Comparison of ENCODE assay signal across 12 mouse cellular contexts in the genomic region with DNA sequence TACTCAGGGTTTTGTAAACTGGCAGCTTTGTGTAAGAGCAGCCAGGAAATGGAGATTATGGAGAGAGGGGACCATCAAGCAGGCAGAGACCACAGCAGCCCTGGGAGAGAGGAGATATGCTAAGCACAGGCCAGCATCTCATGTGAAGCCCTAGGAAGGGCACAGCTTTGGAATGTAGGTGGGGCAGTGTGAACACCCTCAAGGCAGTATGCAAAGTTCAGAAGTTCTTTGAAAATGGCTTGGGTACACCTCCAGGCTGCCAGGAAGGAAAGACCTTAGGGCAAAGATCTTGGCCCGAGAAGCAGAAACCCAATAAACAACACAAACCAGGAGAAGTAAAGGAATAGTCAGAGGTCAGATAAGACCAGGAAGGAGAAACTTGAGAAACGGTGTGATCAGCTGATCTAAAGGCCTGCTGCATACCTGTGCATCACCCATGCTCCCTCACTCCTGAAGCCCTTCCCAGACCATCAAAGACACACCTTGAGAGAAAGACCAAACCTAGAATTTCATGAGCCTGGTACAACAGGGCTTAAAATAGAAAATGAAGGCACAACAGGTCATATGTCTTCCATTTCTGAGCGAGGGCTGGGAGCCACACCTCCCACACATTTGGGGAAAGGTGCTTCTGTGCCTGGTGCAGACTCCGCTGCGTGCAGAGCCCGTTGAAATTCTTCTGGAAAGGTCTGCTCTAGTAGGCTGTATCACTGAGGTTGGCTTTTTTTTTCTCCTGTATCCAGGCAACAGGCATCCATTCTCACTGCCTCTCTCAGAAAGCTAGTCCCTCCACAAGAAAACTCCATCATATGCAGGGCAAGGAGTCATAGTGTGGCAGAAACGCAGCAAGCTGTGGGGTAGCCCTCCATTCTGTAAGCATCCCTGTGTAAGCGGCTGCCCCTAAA. TPM values are rescaled to one million over a fixed set of nuclear protein-coding genes. Genes with fewer than 3 reads are reported as not detected.
DNase-seq lines count a peak whose midpoint lies in the region; ATAC-seq and TF ChIP-seq lines count a peak whose summit lies in the region.
"Had no signal": no experiment of that assay in that cellular context is flagged by ENCODE, and none has a peak within 500 bp of the region (broad histone marks: within the 10 kb centered on the region; RNA-seq: fewer than 3 reads in every experiment).

No protein-coding gene starts in this region.

- peak; percentile 17 for DNase-seq in kidney, adult 2 months
- DNase-seq in kidney, postnatal 4 days, result no peak
- DNase-seq in midbrain, postnatal 0 days (ENCODE audit: low spot score), result no peak
- no peak for DNase-seq in midbrain, embryonic 10.5 days (ENCODE audit: low spot score)
- DNase-seq in thymus, postnatal 0 days (ENCODE audit: low spot score), result no peak
- DNase-seq: retina, postnatal 1 day had no signal

- no peak overlapping the region for H3K4me3 ChIP-seq in kidney, adult 2 months (ENCODE audit: insufficient read depth, low read depth, low read length)
- H3K4me3 ChIP-seq in midbrain, postnatal 0 days (ENCODE audit: low read depth, low read length), result no peak overlapping the region
- no peak overlapping the region for H3K4me3 ChIP-seq in midbrain, embryonic 10.5 days
- no peak overlapping the region for H3K4me3 ChIP-seq in intestine, embryonic 16.5 days (ENCODE audit: low read length)
- no peak overlapping the region for H3K4me3 ChIP-seq in small intestine, adult 2 months (ENCODE audit: low read depth, low read length)
- H3K4me3 ChIP-seq: erythroblast, embryonic 14.5 days; limb, embryonic 13.5 days; myocyte had no signal

- no peak overlapping the region for H3K27ac ChIP-seq in kidney, adult 2 months (ENCODE audit: insufficient read depth, low read depth, low read length)
- peak overlapping the region; percentile 18; the same call in 1 of the 2 replicates for H3K27ac ChIP-seq in midbrain, postnatal 0 days (ENCODE audit: low read depth, low read length)
- H3K27ac ChIP-seq in midbrain, embryonic 10.5 days (replicated peaks), result no peak overlapping the region
- no peak overlapping the region for H3K27ac ChIP-seq in intestine, embryonic 16.5 days (ENCODE audit: low read length)
- H3K27ac ChIP-seq in small intestine, adult 2 months (ENCODE audit: insufficient read depth, low read depth, low read length), result peak overlapping the region; percentile 1; the same call in 1 of the 2 replicates
- H3K27ac ChIP-seq: limb, embryonic 13.5 days had no signal

- no peak for TF ChIP-seq CTCF in kidney, adult 2 months (conservative IDR thresholded peaks at IDR 0.05; ENCODE audit: insufficient read depth, insufficient read length, low read depth, low read length)
- TF ChIP-seq CTCF in midbrain, postnatal 0 days (IDR thresholded peaks at IDR 0.05), result no peak
- TF ChIP-seq CTCF in small intestine, adult 2 months (IDR thresholded peaks at IDR 0.05; ENCODE audit: extremely low read depth, insufficient read length, insufficient replicate concordance, low read depth, low read length), result no peak

- no peak overlapping the region for H3K9ac ChIP-seq in midbrain, postnatal 0 days (replicated peaks; ENCODE audit: low read length, poor library complexity, severe bottlenecking)
- no peak overlapping the region for H3K9ac ChIP-seq in intestine, embryonic 16.5 days (ENCODE audit: low read depth, low read length)
- H3K9ac ChIP-seq: limb, embryonic 13.5 days had no signal

- ATAC-seq in midbrain, postnatal 0 days (ENCODE audit: low FRiP score), result no peak
- peak; percentile 85 for ATAC-seq in intestine, embryonic 16.5 days
- ATAC-seq: activated CD4-positive, CD25-positive, alpha-beta regulatory T cell, adult 4 months had no signal

- no peaks in the 10 kb centered on the region for H3K27me3 ChIP-seq in kidney, adult 2 months (replicated peaks; ENCODE audit: control insufficient read depth, insufficient read depth, low read length)
- H3K27me3 ChIP-seq in midbrain, postnatal 0 days (ENCODE audit: insufficient read depth, low read length), result no peaks in the 10 kb centered on the region
- no peaks in the 10 kb centered on the region for H3K27me3 ChIP-seq in midbrain, embryonic 10.5 days (ENCODE audit: low read depth, poor library complexity, severe bottlenecking)
- no peaks in the 10 kb centered on the region for H3K27me3 ChIP-seq in intestine, embryonic 16.5 days (replicated peaks; ENCODE audit: control insufficient read depth, insufficient read depth, low read length)
- no peaks in the 10 kb centered on the region for H3K27me3 ChIP-seq in small intestine, adult 2 months (ENCODE audit: control insufficient read depth, insufficient read depth, low read length)
- H3K27me3 ChIP-seq: limb, embryonic 13.5 days had no signal

- no peak for TF ChIP-seq POLR2A in kidney, adult 2 months (IDR thresholded peaks at IDR 0.05; ENCODE audit: low read depth, low read length)
- no peak for TF ChIP-seq POLR2A in small intestine, adult 2 months (IDR thresholded peaks at IDR 0.05; ENCODE audit: low read depth, low read length)

- H3K4me1 ChIP-seq in kidney, adult 2 months (ENCODE audit: control insufficient read depth, insufficient read depth, low read length), result no peaks in the 10 kb centered on the region
- H3K4me1 ChIP-seq in midbrain, postnatal 0 days (ENCODE audit: insufficient read depth, low read length), result no peaks in the 10 kb centered on the region
- H3K4me1 ChIP-seq in midbrain, embryonic 10.5 days, result no peaks in the 10 kb centered on the region
- peaks cover 5% of the 10 kb centered on the region; the same call in 1 of the 2 replicates for H3K4me1 ChIP-seq in intestine, embryonic 16.5 days (ENCODE audit: control insufficient read depth, insufficient read depth, low read length)
- peaks cover 10% of the 10 kb centered on the region for H3K4me1 ChIP-seq in small intestine, adult 2 months (ENCODE audit: control insufficient read depth, insufficient read depth, insufficient read length, low read length)

- 55% methylated on average over 8 of the region's 8 CpGs for WGBS in kidney, adult 2 months
- WGBS in midbrain, postnatal 0 days, result 69% methylated on average over 8 of the region's 8 CpGs
- WGBS in midbrain, embryonic 10.5 days, result 80% methylated on average over 8 of the region's 8 CpGs
- WGBS in intestine, embryonic 16.5 days, result 59% methylated on average over 8 of the region's 8 CpGs
- WGBS in small intestine, adult 2 months, result 64% methylated on average over 8 of the region's 8 CpGs

- no peak overlapping the region for H3K4me2 ChIP-seq in midbrain, postnatal 0 days (ENCODE audit: low read depth, low read length, poor library complexity, severe bottlenecking)
- no peak overlapping the region for H3K4me2 ChIP-seq in intestine, embryonic 16.5 days (ENCODE audit: low read depth, low read length)
- H3K4me2 ChIP-seq: limb, embryonic 13.5 days had no signal

- H3K36me3 ChIP-seq in kidney, adult 2 months (ENCODE audit: control insufficient read depth, insufficient read depth, low read length), result peaks cover 9% of the 10 kb centered on the region
- H3K36me3 ChIP-seq in midbrain, postnatal 0 days (ENCODE audit: insufficient read depth, low read length), result peaks cover 29% of the 10 kb centered on the region
- peaks cover 30% of the 10 kb centered on the region for H3K36me3 ChIP-seq in midbrain, embryonic 10.5 days
- H3K36me3 ChIP-seq in intestine, embryonic 16.5 days (ENCODE audit: control insufficient read depth, insufficient read depth, low read length), result peaks cover 12% of the 10 kb centered on the region
- H3K36me3 ChIP-seq in small intestine, adult 2 months (ENCODE audit: control insufficient read depth, insufficient read depth, low read length), result peaks cover 33% of the 10 kb centered on the region

- H3K9me3 ChIP-seq in midbrain, postnatal 0 days (ENCODE audit: low read length), result no peaks in the 10 kb centered on the region
- no peaks in the 10 kb centered on the region for H3K9me3 ChIP-seq in midbrain, embryonic 10.5 days (replicated peaks)
- no peaks in the 10 kb centered on the region; the same call in 1 of the 2 replicates for H3K9me3 ChIP-seq in intestine, embryonic 16.5 days (ENCODE audit: control insufficient read depth, low read length)
- H3K9me3 ChIP-seq: limb, embryonic 13.5 days had no signal

RNA-seq across cellular contexts. Expression of gene Whamm, which starts 28.6 kb away (rescaled TPM):
- polyA plus RNA-seq in kidney, adult 2 months (2012; rRNA removed), result 14.1 and 16.0 TPM in 2 replicates
- 6.2 and 9.6 TPM in 2 replicates for total RNA-seq in midbrain, postnatal 0 days (2014; rRNA removed)
- polyA plus RNA-seq in midbrain, postnatal 0 days (2015; fragmentation: Nextera tagmentation; extraction: Ambion mirVana), result 5.4 and 5.5 TPM in 2 replicates
- polyA plus RNA-seq in midbrain, embryonic 10.5 days (2016; fragmentation: Nextera tagmentation; extraction: Ambion mirVana), result 2.6 and 3.1 TPM in 2 replicates
- polyA plus RNA-seq in intestine, embryonic 16.5 days (2015; fragmentation: Nextera tagmentation; extraction: Ambion mirVana), result 1.4 and 1.9 TPM in 2 replicates
- polyA plus RNA-seq in small intestine, adult 2 months (2012; rRNA removed), result 17.5 and 34.0 TPM in 2 replicates
- polyA plus RNA-seq in thymus, postnatal 0 days (2015; fragmentation: Nextera tagmentation; extraction: Ambion mirVana), result 7.2 and 8.3 TPM in 2 replicates

RNA-seq across cellular contexts. Expression of gene Fsd2, which starts 32.9 kb away (rescaled TPM):
- polyA plus RNA-seq in kidney, adult 2 months (2012; rRNA removed), result 0.24 and 0.66 TPM in 2 replicates
- total RNA-seq in midbrain, postnatal 0 days (2014; rRNA removed), result 0.22 TPM in 1 of 2 replicates, not detected in the other
- 0.28 and 0.36 TPM in 2 replicates for polyA plus RNA-seq in midbrain, postnatal 0 days (2015; fragmentation: Nextera tagmentation; extraction: Ambion mirVana)
- polyA plus RNA-seq in midbrain, embryonic 10.5 days (2016; fragmentation: Nextera tagmentation; extraction: Ambion mirVana), result 0.07 TPM in 1 of 2 replicates, not detected in the other
- 0.07 and 0.11 TPM in 2 replicates for polyA plus RNA-seq in intestine, embryonic 16.5 days (2015; fragmentation: Nextera tagmentation; extraction: Ambion mirVana)
- 0.06 and 0.08 TPM in 2 replicates for polyA plus RNA-seq in small intestine, adult 2 months (2012; rRNA removed)
- 0.73 and 0.87 TPM in 2 replicates for polyA plus RNA-seq in thymus, postnatal 0 days (2015; fragmentation: Nextera tagmentation; extraction: Ambion mirVana)
- polyA plus RNA-seq: erythroblast, embryonic 14.5 days had no signal

Comparison
In these comparisons a context has a peak if more than half of its experiments do, and no peak if none do; other contexts are left out.
1. H3K27ac ChIP-seq: peak in midbrain, postnatal 0 days (single experiment) and small intestine, adult 2 months (single experiment); none in kidney, adult 2 months (single experiment), midbrain, embryonic 10.5 days (single experiment) and intestine, embryonic 16.5 days (single experiment).